Mouse (Mus musculus) intestine, embryonic 16.5 days (tissue): ENCODE measurements at regions not wholly inside any gene's neighbourhood (a gene's known extent, or its start where the extent isn't known, plus 50 kb on each side); places are given as distances from the start of the nearest gene placed in this dataset.

Source experiments
- ATAC-seq: fragments of 200-750 bp; cut with Nextera tagmentation; 2 replicates; pipeline ENCODE4 v1.8.0; 2017; ENCODE audit warnings: moderate TSS enrichment, moderate library complexity
- H3K27ac ChIP-seq: fragments of 300-500 bp; sonication (generic); 2 replicates; pipeline ENCODE4 v1.5.1; 2014; ENCODE audit warnings: mild to moderate bottlenecking, low read length
- H3K27me3 ChIP-seq: fragments of 300-500 bp; sonication (generic); replicated peaks from 2 replicates; pipeline ENCODE4 v1.6.1; 2014; ENCODE audit warnings: low read length, control low read depth, mixed read lengths; ENCODE audit not compliant: control insufficient read depth, insufficient read depth
- H3K36me3 ChIP-seq: fragments of 300-500 bp; sonication (generic); 2 replicates; pipeline ENCODE4 v1.6.1; 2014; ENCODE audit warnings: low read length, control low read depth; ENCODE audit not compliant: control insufficient read depth, insufficient read depth
- H3K4me1 ChIP-seq: fragments of 300-500 bp; sonication (generic); 2 replicates; pipeline ENCODE4 v1.6.1; 2014; ENCODE audit warnings: low read length, control low read depth, mixed read lengths; ENCODE audit not compliant: control insufficient read depth, insufficient read depth
- H3K4me2 ChIP-seq: fragments of 300-500 bp; sonication (generic); 2 replicates; pipeline ENCODE4 v1.6.1; 2014; ENCODE audit warnings: low read depth, low read length, control low read depth
- H3K4me3 ChIP-seq: fragments of 300-500 bp; sonication (generic); 2 replicates; pipeline ENCODE4 v1.5.1; 2014; ENCODE audit warnings: mild to moderate bottlenecking, low read length
- H3K9ac ChIP-seq: fragments of 300-500 bp; sonication (generic); 2 replicates; pipeline ENCODE4 v1.6.1; 2014; ENCODE audit warnings: low read depth, low read length
- H3K9me3 ChIP-seq: fragments of 300-500 bp; sonication (generic); 2 replicates; pipeline ENCODE4 v1.6.1; 2016; ENCODE audit warnings: low read length, control low read depth; ENCODE audit not compliant: control insufficient read depth
- WGBS: fragments of 180-500 bp; shearing (Covaris S2); extraction: QIAGEN DNeasy Blood & Tissue Kit; methylation state at CpG from one replicate; pipeline ENCODE4 v1.1.7; 2014; 5-methylcytosine and 5-hydroxymethylcytosine counted together

GRCm38 (mm10) chr3:52897665-52898064 lies 119.4 kb downstream of the Cog6 start:
- H3K4me1 ChIP-seq: peaks cover 2% of the 10 kb centered on the region; the same call in 1 of the 2 replicates
- no peak overlapping the region for H3K4me3 ChIP-seq
- H3K27me3 ChIP-seq: no peaks in the 10 kb centered on the region
- no peak overlapping the region for H3K9ac ChIP-seq
- ATAC-seq: no peak
- no peaks in the 10 kb centered on the region for H3K36me3 ChIP-seq
- H3K4me2 ChIP-seq: no peak overlapping the region
- WGBS: 41% methylated on average over 4 of the region's 4 CpGs
- no peaks in the 10 kb centered on the region for H3K9me3 ChIP-seq
- no peak overlapping the region for H3K27ac ChIP-seq

- H3K4me2 ChIP-seq: no peak overlapping the region
- no peaks in the 10 kb centered on the region for H3K27me3 ChIP-seq
- H3K36me3 ChIP-seq: no peaks in the 10 kb centered on the region
- WGBS: 69% methylated on average over 7 of the region's 7 CpGs
- no peak overlapping the region for H3K9ac ChIP-seq
- H3K4me3 ChIP-seq: no peak overlapping the region
- no peaks in the 10 kb centered on the region for H3K9me3 ChIP-seq
- H3K27ac ChIP-seq: no peak overlapping the region
- peaks cover 2% of the 10 kb centered on the region; the same call in 1 of the 2 replicates for H3K4me1 ChIP-seq
- ATAC-seq: no peak
Observed at GRCm38 (mm10) chr3:52896462-52896861, 120.6 kb downstream of the Cog6 start.

GRCm38 (mm10) chr3:52895751-52896150 lies 121.3 kb downstream of the Cog6 start:
- peaks cover 2% of the 10 kb centered on the region; the same call in 1 of the 2 replicates for H3K4me1 ChIP-seq
- ATAC-seq: no peak
- WGBS: 90% methylated on average over 5 of the region's 5 CpGs

GRCm38 (mm10) chr3:52894812-52895211 lies 122.2 kb downstream of the Cog6 start:
- Histone ChIP-seq H3K4me2 (no peak overlapping the region), H3K4me3 (no peak overlapping the region), H3K27ac (no peak overlapping the region), H3K4me1 (peaks cover 2% of the 10 kb centered on the region; the same call in 1 of the 2 replicates), H3K27me3 (no peaks in the 10 kb centered on the region), H3K9ac (no peak overlapping the region), H3K9me3 (no peaks in the 10 kb centered on the region), H3K36me3 (no peaks in the 10 kb centered on the region)
- ATAC-seq: no peak
- WGBS: 91% methylated on average over 2 of the region's 2 CpGs

More at GRCm38 (mm10) chr3:52895751-52896150, 121.3 kb downstream of the Cog6 start:
- H3K4me2 ChIP-seq: no peak overlapping the region
- H3K9ac ChIP-seq: no peak overlapping the region
- H3K27me3 ChIP-seq: no peaks in the 10 kb centered on the region
- no peak overlapping the region for H3K4me3 ChIP-seq
- no peak overlapping the region for H3K27ac ChIP-seq
- no peaks in the 10 kb centered on the region for H3K9me3 ChIP-seq
- no peaks in the 10 kb centered on the region for H3K36me3 ChIP-seq

- no peak for ATAC-seq
- Histone ChIP-seq H3K4me1 (no peaks in the 10 kb centered on the region), H3K4me2 (no peak overlapping the region), H3K9ac (no peak overlapping the region), H3K9me3 (no peaks in the 10 kb centered on the region), H3K4me3 (no peak overlapping the region), H3K27ac (no peak overlapping the region), H3K27me3 (no peaks in the 10 kb centered on the region), H3K36me3 (no peaks in the 10 kb centered on the region)
- 74% methylated on average over 4 of the region's 4 CpGs for WGBS
Observed at GRCm38 (mm10) chr3:52889156-52889715, 127.8 kb downstream of the Cog6 start.

- 79% methylated on average over 3 of the region's 3 CpGs for WGBS
- H3K36me3 ChIP-seq: no peaks in the 10 kb centered on the region
- ATAC-seq: no peak
- no peaks in the 10 kb centered on the region for H3K9me3 ChIP-seq
- no peaks in the 10 kb centered on the region for H3K4me1 ChIP-seq
- H3K4me3 ChIP-seq: no peak overlapping the region
- no peaks in the 10 kb centered on the region for H3K27me3 ChIP-seq
- H3K9ac ChIP-seq: no peak overlapping the region
- H3K4me2 ChIP-seq: no peak overlapping the region
- no peak overlapping the region for H3K27ac ChIP-seq
Observed at GRCm38 (mm10) chr3:52881981-52882380, 135.1 kb downstream of the Cog6 start.

GRCm38 (mm10) chr3:52881139-52881538 lies 135.9 kb downstream of the Cog6 start:
- Histone ChIP-seq H3K27ac (no peak overlapping the region), H3K4me2 (no peak overlapping the region), H3K9ac (no peak overlapping the region), H3K4me1 (no peaks in the 10 kb centered on the region), H3K36me3 (no peaks in the 10 kb centered on the region), H3K9me3 (no peaks in the 10 kb centered on the region), H3K27me3 (no peaks in the 10 kb centered on the region), H3K4me3 (no peak overlapping the region)
- WGBS: 71% methylated on average over 4 of the region's 4 CpGs
- no peak for ATAC-seq

- no peak overlapping the region for H3K27ac ChIP-seq
- WGBS: 69% methylated on average over 10 of the region's 10 CpGs
- H3K4me1 ChIP-seq: no peaks in the 10 kb centered on the region
- no peaks in the 10 kb centered on the region for H3K36me3 ChIP-seq
- no peak for ATAC-seq
- H3K9ac ChIP-seq: no peak overlapping the region
- H3K9me3 ChIP-seq: no peaks in the 10 kb centered on the region
- H3K4me3 ChIP-seq: no peak overlapping the region
- no peaks in the 10 kb centered on the region for H3K27me3 ChIP-seq
- H3K4me2 ChIP-seq: no peak overlapping the region
Observed at GRCm38 (mm10) chr3:52879700-52880099, 137.3 kb downstream of the Cog6 start.

- H3K9me3 ChIP-seq: no peaks in the 10 kb centered on the region
- no peak for ATAC-seq
- H3K27ac ChIP-seq: no peak overlapping the region
- no peaks in the 10 kb centered on the region for H3K27me3 ChIP-seq
- H3K9ac ChIP-seq: no peak overlapping the region
- H3K4me3 ChIP-seq: no peak overlapping the region
- no peaks in the 10 kb centered on the region for H3K4me1 ChIP-seq
- 70% methylated on average over 3 of the region's 3 CpGs for WGBS
- H3K36me3 ChIP-seq: no peaks in the 10 kb centered on the region
- H3K4me2 ChIP-seq: no peak overlapping the region
Observed at GRCm38 (mm10) chr3:52878334-52878733, 138.7 kb downstream of the Cog6 start.

GRCm38 (mm10) chr3:52872260-52872659 lies 144.8 kb downstream of the Cog6 start:
- WGBS: 81% methylated on average over 5 of the region's 5 CpGs
- ATAC-seq: no peak
- no peak overlapping the region for H3K27ac ChIP-seq

More at GRCm38 (mm10) chr3:52872260-52872659, 144.8 kb downstream of the Cog6 start:
- H3K36me3 ChIP-seq: no peaks in the 10 kb centered on the region
- no peak overlapping the region for H3K4me2 ChIP-seq
- no peaks in the 10 kb centered on the region for H3K9me3 ChIP-seq
- H3K4me3 ChIP-seq: no peak overlapping the region
- no peaks in the 10 kb centered on the region for H3K4me1 ChIP-seq
- H3K27me3 ChIP-seq: no peaks in the 10 kb centered on the region
- H3K9ac ChIP-seq: no peak overlapping the region
